Mouse (Mus musculus) midbrain, postnatal 0 days (tissue): ENCODE data around the gene Pdzd2. TPM values are rescaled to one million over a fixed set of nuclear protein-coding genes. Genes with fewer than 3 reads are reported as not detected.

Source experiments
- ATAC-seq: fragments of 200-750 bp; cut with Nextera tagmentation; 2 replicates; pipeline ENCODE4 v1.8.0; 2017; ENCODE audit warnings: moderate number of reproducible peaks, mild to moderate bottlenecking, moderate TSS enrichment, moderate library complexity; ENCODE audit not compliant: low FRiP score
- DNase-seq: peaks from one replicate; pipeline ENCODE4 v3.0.0-alpha.2; 2015; ENCODE audit warnings: low spot score
- H3K27ac ChIP-seq: fragments of 300-500 bp; sonication (generic); 2 replicates; pipeline ENCODE4 v1.5.1; 2014; ENCODE audit warnings: low read depth, mild to moderate bottlenecking, low read length, mixed read lengths
- H3K27me3 ChIP-seq: fragments of 300-500 bp; sonication (generic); 2 replicates; pipeline ENCODE4 v1.6.1; 2014; ENCODE audit warnings: low read length, control low read depth, mixed read lengths; ENCODE audit not compliant: insufficient read depth
- H3K36me3 ChIP-seq: fragments of 300-500 bp; sonication (generic); 2 replicates; pipeline ENCODE4 v1.6.1; 2014; ENCODE audit warnings: low read length, control low read depth, mixed read lengths; ENCODE audit not compliant: insufficient read depth
- H3K4me1 ChIP-seq: fragments of 300-500 bp; sonication (generic); 2 replicates; pipeline ENCODE4 v1.6.1; 2014; ENCODE audit warnings: mild to moderate bottlenecking, control low read depth, antibody characterized with exemption, low read length, mixed read lengths; ENCODE audit not compliant: insufficient read depth
- H3K4me2 ChIP-seq: fragments of 300-500 bp; sonication (generic); 2 replicates; pipeline ENCODE4 v1.6.1; 2014; ENCODE audit warnings: low read depth, mild to moderate bottlenecking, low read length, mixed read lengths; ENCODE audit not compliant: poor library complexity, severe bottlenecking
- H3K4me3 ChIP-seq: fragments of 300-500 bp; sonication (generic); 2 replicates; pipeline ENCODE4 v1.5.1; 2014; ENCODE audit warnings: low read depth, mild to moderate bottlenecking, low read length, moderate library complexity
- H3K9ac ChIP-seq: fragments of 300-500 bp; sonication (generic); replicated peaks from 2 replicates; pipeline ENCODE4 v1.6.1; 2014; ENCODE audit warnings: mild to moderate bottlenecking, low read length, moderate library complexity, mixed read lengths; ENCODE audit not compliant: poor library complexity, severe bottlenecking
- H3K9me3 ChIP-seq: fragments of 300-500 bp; sonication (generic); 2 replicates; pipeline ENCODE4 v1.6.1; 2016; ENCODE audit warnings: low read length, control low read depth
- CTCF ChIP-seq: IDR thresholded peaks from 2 replicates; pipeline ENCODE4 v1.5.1; 2016; ENCODE audit warnings: antibody characterized with exemption, mild to moderate bottlenecking
- WGBS: fragments of 180-500 bp; shearing (Covaris S2); extraction: QIAGEN DNeasy Blood & Tissue Kit; methylation state at CpG from one replicate; pipeline ENCODE4 v1.1.7; 2014; 5-methylcytosine and 5-hydroxymethylcytosine counted together
- polyA plus RNA-seq: library from polyadenylated mRNA; unstranded; fragments of >200 nt; fragmentation: Nextera tagmentation; extraction: Ambion mirVana; gene quantifications from 2 replicates; pipeline ENCODE4 v1.2.1, GENCODE M21; 2015
- total RNA-seq: library from RNA; depleted of rRNA; stranded (reverse); fragments of >200 nt; gene quantifications from 2 replicates; pipeline ENCODE4 v1.2.3, GENCODE M21; 2014

Gene Pdzd2
- total and polyA plus RNA-seq, 2 experiments from 2014 or later, result 15.8 to 29.8 TPM

- no peak for ATAC-seq
- H3K4me3 ChIP-seq, result peak overlapping the region; percentile 45
- no peak for TF ChIP-seq CTCF
- no peak for DNase-seq
- H3K27ac ChIP-seq, result no peak overlapping the region
- peaks cover 4% of the 10 kb centered on the region; the same call in 1 of the 2 replicates for H3K4me1 ChIP-seq
- H3K9me3 ChIP-seq, result no peaks in the 10 kb centered on the region
- WGBS, result 37% methylated on average over 4 of the region's 4 CpGs
- H3K9ac ChIP-seq, result no peak overlapping the region
- no peaks in the 10 kb centered on the region for H3K36me3 ChIP-seq
- H3K4me2 ChIP-seq, result peak overlapping the region; percentile 98
- no peaks in the 10 kb centered on the region for H3K27me3 ChIP-seq
Observed at GRCm38 (mm10) chr15:12548696-12549095, 191.0 kb downstream of the Pdzd2 start.

- peaks cover 4% of the 10 kb centered on the region; the same call in 1 of the 2 replicates for H3K4me1 ChIP-seq
- H3K36me3 ChIP-seq, result no peaks in the 10 kb centered on the region
- no peak overlapping the region for H3K27ac ChIP-seq
- DNase-seq (no peak), ATAC-seq (no peak)
- H3K4me2 ChIP-seq, result no peak overlapping the region
- no peaks in the 10 kb centered on the region for H3K27me3 ChIP-seq
- WGBS, result 86% methylated on average over 5 of the region's 5 CpGs
- no peak overlapping the region for H3K4me3 ChIP-seq
- no peak for TF ChIP-seq CTCF
- H3K9me3 ChIP-seq, result no peaks in the 10 kb centered on the region
- H3K9ac ChIP-seq, result no peak overlapping the region
Observed at GRCm38 (mm10) chr15:12547640-12548405, 191.9 kb downstream of the Pdzd2 start.

DNA sequence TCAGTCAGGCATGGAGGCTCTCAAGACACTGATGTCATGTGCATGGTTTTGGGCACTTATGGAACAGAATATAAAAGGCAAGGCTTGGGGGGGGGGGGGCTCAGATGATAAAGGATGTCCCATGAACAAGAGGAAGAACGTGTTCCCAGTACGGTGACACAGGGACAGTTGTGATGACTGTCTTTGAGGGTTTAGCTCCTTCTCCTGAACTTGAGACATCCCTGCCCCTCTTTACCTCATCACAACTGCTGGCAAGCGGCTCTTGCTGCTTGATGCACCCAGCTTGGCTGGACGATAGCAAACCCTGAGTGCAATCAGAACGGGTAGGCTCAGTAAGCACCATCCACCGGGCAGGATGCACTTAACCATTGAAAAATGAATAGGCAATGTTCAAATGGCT, 192.9 kb downstream of the Pdzd2 start:
- no peaks in the 10 kb centered on the region for H3K27me3 ChIP-seq
- H3K4me2 ChIP-seq, result no peak overlapping the region
- no peak overlapping the region for H3K4me3 ChIP-seq
- no peaks in the 10 kb centered on the region for H3K9me3 ChIP-seq
- WGBS, result 71% methylated on average over 6 of the region's 6 CpGs
- H3K36me3 ChIP-seq, result no peaks in the 10 kb centered on the region
- H3K9ac ChIP-seq, result no peak overlapping the region
- ATAC-seq (no peak), DNase-seq (no peak)
- peaks cover 4% of the 10 kb centered on the region; the same call in 1 of the 2 replicates for H3K4me1 ChIP-seq
- TF ChIP-seq CTCF, result no peak
- no peak overlapping the region for H3K27ac ChIP-seq

DNA sequence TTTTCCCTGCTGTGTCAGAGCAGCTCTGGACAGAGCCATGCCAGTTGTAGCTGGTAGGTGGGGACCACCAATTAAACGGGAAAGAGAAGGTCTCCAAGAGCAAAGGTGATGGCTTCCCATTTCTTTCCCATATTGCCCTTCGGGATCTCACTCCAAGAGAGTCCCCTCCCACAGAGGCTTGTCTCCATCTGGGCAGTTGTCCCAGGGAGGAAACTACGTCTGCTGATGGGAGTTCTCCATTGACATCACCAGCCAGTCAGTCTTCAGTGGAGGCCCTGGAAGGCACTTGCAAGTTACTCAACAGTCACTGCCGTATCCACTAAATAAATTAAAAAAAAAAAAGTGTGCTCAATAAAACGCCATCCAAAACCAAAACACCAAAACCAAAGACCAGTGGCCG, 194.1 kb downstream of the Pdzd2 start:
- H3K4me3 ChIP-seq, result no peak overlapping the region
- no peaks in the 10 kb centered on the region for H3K27me3 ChIP-seq
- no peak for DNase-seq
- no peak overlapping the region for H3K9ac ChIP-seq
- no peak for TF ChIP-seq CTCF
- H3K36me3 ChIP-seq, result no peaks in the 10 kb centered on the region
- peaks cover 4% of the 10 kb centered on the region; the same call in 1 of the 2 replicates for H3K4me1 ChIP-seq
- no peak overlapping the region for H3K27ac ChIP-seq
- no peaks in the 10 kb centered on the region for H3K9me3 ChIP-seq
- WGBS, result 69% methylated on average over 6 of the region's 6 CpGs
- no peak for ATAC-seq
- no peak overlapping the region for H3K4me2 ChIP-seq

GRCm38 (mm10) chr15:12545220-12545619, 194.5 kb downstream of the Pdzd2 start:
- no peak overlapping the region for H3K9ac ChIP-seq
- no peak for DNase-seq
- H3K4me1 ChIP-seq, result peaks cover 4% of the 10 kb centered on the region; the same call in 1 of the 2 replicates
- H3K4me3 ChIP-seq, result no peak overlapping the region
- no peak overlapping the region for H3K4me2 ChIP-seq
- H3K27ac ChIP-seq, result no peak overlapping the region
- no peaks in the 10 kb centered on the region for H3K9me3 ChIP-seq
- H3K36me3 ChIP-seq, result no peaks in the 10 kb centered on the region
- ATAC-seq, result no peak
- WGBS, result 59% methylated on average over 3 of the region's 3 CpGs
- H3K27me3 ChIP-seq, result no peaks in the 10 kb centered on the region
- no peak for TF ChIP-seq CTCF

DNA sequence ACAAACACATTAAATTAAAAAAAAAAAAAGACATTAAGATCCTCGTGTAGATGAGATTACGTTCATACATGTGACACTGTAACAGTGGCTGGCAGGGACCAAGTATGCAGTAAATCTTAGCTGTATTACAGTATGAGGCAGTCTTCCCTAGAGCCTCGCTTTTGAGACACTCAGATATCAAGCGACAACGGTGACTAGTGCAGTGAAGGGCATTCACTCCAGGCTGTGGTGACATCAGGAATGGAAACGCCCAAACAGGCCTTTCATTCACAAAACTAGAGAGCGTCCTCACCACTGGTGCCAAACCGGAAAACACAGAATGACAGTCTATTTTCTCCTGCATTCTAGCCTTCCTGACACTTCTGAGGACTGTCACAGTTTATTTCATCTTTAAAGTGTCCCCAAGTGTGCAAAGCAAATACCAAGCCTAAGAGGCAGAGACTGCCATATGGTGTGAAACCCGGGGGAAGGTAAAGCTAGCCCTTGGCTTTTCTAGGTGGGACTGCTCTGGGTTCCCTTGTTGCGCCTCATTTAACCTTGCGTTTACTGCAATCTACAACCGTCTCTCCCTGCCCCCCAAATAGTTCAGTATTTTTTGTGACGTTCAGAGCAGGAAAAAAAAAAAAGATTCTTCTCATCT, 195.9 kb downstream of the Pdzd2 start:
- ATAC-seq (no peak), DNase-seq (no peak)
- no peak for TF ChIP-seq CTCF

More for the DNA sequence above, 195.9 kb downstream of the Pdzd2 start:
- H3K9ac ChIP-seq, result no peak overlapping the region
- no peaks in the 10 kb centered on the region for H3K36me3 ChIP-seq
- no peaks in the 10 kb centered on the region for H3K4me1 ChIP-seq
- H3K27me3 ChIP-seq, result no peaks in the 10 kb centered on the region
- H3K4me2 ChIP-seq, result no peak overlapping the region
- no peaks in the 10 kb centered on the region for H3K9me3 ChIP-seq
- 48% methylated on average over 13 of the region's 13 CpGs for WGBS
- no peak overlapping the region for H3K27ac ChIP-seq
- H3K4me3 ChIP-seq, result no peak overlapping the region
